Mouse (Mus musculus) R1 (cell line): ENCODE data around the gene Olfr1312.

Experiments used
- DNase-seq: peaks from one replicate; pipeline ENCODE4 v3.0.0-alpha.2; 2018; ENCODE audit warnings: low read depth, low spot score

Gene Olfr1312

DNA sequence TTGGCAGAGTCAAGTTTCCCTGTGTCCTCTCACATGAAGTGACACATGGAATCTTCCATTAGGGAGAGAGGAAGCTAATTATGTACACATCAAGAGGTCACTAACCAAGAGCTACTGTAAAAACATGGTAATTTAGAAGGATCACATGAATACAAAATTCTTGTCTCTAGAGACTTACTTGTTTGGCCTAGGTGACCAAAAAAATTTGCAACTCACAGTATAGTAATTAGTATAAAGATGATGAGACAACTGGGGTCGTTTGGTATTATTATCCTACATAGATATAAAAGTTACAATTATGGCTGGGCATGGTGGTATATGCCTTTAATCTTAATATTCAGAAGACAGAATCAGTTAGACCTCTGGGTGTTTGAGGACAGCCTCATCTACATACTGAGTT, at the start of gene Olfr1312:
Gene Olfr1312 (minus strand): TSS at position 101 of the 400 bp plus-strand sequence.
- no peak for DNase-seq

DNA sequence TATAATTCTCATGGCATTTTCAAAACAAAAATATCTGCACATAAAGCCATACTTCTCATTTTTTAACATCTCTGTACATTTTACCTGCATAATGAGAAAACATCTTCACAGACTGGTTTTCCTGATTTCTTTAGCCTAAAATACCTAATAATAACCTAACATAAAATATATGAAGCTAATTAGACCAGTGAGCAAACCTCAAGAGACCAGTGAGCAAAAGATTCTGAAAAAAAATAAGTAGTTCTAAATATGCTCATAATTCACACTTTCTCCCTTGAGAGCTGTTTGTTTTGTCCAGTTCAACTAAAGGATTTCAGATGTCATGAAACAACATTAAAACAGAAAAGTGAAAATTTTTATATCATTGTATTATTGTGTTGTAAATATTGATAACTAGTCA, 46.6 kb upstream of the Olfr1312 start, which contains the start of gene Olfr1314:
Gene Olfr1314 (minus strand): TSS at position 101 of the 400 bp plus-strand sequence.
- no peak for DNase-seq

DNA sequence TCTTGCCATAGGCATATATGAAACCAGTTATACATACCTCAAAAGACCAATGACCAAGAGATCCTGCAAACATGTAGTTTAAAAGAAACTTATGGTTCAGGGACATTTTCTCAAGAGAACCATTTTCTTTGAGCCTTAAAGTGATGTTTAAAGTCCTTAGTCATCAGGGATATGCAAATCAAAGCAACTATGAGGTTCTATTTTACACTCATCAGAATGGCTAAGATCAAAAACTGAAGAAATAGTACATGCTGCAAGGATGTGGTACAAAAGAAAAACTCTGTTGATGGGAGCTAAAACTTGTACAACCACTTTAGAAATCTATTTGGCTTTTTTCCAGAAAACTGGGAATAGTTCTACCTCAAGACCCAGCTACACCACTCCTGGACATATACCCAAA, 27.7 kb upstream of the Olfr1312 start, which contains the start of gene Olfr1313:
Gene Olfr1313 (minus strand): TSS at position 101 of the 400 bp plus-strand sequence.
- DNase-seq = no peak

DNA sequence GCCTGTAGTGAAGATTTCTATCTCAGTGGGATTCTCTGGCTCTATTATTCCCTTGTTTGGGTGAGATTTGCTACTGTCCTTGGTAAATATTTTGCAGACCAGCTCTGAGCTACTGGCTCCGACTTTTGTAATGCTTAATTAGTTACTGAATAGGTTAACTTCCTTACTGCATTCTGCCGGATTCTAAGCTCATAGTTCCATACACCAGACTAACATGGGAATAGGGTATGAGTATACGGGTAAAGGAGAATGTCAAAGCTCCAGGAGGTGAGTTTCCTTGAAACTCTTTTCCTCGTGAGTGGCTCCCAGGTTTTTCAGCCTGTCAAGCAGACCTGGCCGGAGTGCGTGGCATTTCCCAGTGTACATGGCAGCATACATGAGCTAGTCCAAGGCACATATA, 23.1 kb downstream of the Olfr1312 start:
- DNase-seq = peak; percentile 8

DNA sequence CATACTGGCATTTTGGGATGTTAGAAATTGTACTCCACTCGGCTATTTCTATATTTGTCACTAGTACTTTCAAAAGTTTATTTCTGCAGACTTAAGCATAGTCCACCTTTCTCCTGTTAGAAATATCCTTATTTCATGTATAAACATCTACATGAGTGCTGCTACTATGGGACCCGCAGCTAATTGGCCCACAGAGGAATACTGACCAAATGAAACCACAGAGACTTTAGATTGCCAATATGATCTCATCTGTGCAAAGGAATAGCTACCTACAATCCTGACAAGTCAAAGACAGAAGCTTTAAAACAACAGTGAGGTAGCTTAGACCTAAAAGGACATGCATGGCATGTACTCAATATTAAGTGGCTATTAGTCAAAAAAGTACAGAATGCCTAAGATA, 25.7 kb downstream of the Olfr1312 start, which contains the start of gene Olfr1311:
Gene Olfr1311 (minus strand): TSS at position 101 of the 400 bp plus-strand sequence.
- no peak for DNase-seq

DNA sequence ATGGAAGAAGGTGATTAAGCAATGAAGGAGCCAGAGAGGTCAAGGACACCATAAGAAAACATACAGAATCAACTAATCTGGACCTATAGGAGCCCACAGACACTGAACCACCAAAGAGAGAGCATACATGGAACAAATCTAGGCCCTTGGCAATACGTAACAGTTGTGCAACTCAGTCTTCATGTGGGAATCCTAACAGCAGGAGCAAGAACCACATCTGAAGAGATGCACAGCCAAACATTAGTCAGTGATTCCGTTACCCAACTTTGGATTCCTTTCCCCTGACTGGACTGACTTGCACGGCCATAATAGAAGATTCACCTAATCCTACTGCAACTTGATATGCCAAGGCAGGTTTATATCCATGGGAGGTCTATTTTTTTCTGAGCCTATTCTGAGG, 35.1 kb downstream of the Olfr1312 start:
- no peak for DNase-seq

DNA sequence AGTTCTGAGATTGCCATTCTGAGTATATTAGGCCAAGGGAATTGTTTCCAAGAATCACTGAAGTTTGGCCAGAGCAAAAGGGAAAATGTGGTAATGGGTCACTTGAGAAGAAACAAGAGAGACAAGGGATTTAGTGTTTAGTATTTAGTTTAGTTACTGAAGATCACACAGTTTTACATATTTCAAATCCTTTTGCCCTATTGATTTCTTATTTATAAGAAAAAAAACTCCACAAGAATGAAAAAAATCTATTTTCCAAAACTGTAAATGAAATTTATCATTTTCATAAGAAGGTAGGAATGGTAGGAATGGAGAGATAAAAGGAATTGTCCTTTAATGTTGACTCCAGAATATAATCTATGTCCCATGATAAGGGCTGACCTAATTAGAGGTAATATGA, 37.4 kb downstream of the Olfr1312 start, which contains the start of gene Olfr1310:
Gene Olfr1310 (minus strand): TSS at position 101 of the 400 bp plus-strand sequence.
- DNase-seq = no peak

DNA sequence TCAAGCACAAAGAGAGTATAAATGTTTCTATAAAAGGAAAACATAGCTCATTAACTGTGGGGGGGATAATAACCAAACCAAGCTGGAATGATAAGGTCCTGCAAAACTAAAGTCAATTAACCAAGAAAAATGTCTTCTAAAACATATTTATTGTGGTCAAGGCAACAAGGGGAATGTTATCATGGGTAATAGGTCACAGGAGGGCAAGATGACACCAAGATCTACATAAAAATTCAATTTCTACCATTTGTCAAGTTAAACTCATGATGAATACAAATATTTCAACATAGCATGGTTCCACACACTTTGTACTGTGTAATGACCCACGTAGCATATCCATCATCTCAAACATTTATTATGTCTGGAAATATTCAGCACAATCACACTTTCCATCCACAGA, 59.9 kb downstream of the Olfr1312 start, which contains the start of gene Olfr1309:
Gene Olfr1309 (minus strand): TSS at position 101 of the 400 bp plus-strand sequence.
- DNase-seq = no peak
